Mouse (Mus musculus): ENCODE data around the gene Csnk2b. TPM values are rescaled to one million over a fixed set of nuclear protein-coding genes. Genes with fewer than 3 reads are reported as not detected.
A peak's percentile ranks its signal among the peaks of the same experiment; 100 is the strongest.

Gene Csnk2b
- total RNA-seq (2021), result 100 to 1,000 TPM; 186 to 187 TPM
- long read RNA-seq, experiment 1, transcript Csnk2b-201 (7 exons, 961 nt), result major isoform, 39 of 42 reads
- long read RNA-seq, experiment 1, partial matches to known transcripts, result 0 of 42 reads
- long read RNA-seq, experiment 1, other reads (novel, unspliced or antisense), result 3 of 42 reads
- long read RNA-seq, experiment 2, transcript Csnk2b-201 (7 exons, 961 nt), result major isoform, 34 of 36 reads
- long read RNA-seq, experiment 2, partial matches to known transcripts, result 0 of 36 reads
- long read RNA-seq, experiment 2, other reads (novel, unspliced or antisense), result 1 of 36 reads

DNA sequence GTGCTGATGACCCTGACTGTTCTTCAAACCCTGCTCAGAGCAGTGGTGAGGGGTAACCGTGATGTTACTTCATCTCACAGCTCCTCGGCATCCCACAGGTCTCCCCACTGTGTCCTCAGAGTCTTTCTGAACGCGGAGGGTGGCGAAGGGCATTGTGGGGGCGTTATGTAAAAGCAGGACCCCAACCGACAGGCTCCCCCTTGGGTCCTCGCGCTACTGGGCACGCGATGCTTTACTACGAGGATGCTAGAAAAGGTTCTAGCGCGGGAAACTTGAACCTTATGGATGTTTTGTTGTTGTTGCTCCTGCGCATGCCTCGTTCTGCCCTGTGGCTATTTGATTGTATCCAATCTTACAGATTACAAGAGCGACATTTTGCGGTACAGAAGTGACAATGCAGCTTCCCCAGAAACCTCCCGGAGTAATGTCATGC is at the start of gene Csnk2b:
TSS of gene Csnk2b (minus strand) at position 183 of the 433 bp plus-strand sequence.
- peak within 1 kb of the TSS; percentile 92 for H3K4me3 ChIP-seq
- H3K27ac ChIP-seq, result peak within 1 kb of the TSS; percentile 91
- DNase-seq, result peak; percentile 54
- intact Hi-C loops (cut with DNase I), result no loop called here
- TF ChIP-seq CTCF (IDR thresholded peaks at IDR 0.05), result peak; percentile 40

DNA sequence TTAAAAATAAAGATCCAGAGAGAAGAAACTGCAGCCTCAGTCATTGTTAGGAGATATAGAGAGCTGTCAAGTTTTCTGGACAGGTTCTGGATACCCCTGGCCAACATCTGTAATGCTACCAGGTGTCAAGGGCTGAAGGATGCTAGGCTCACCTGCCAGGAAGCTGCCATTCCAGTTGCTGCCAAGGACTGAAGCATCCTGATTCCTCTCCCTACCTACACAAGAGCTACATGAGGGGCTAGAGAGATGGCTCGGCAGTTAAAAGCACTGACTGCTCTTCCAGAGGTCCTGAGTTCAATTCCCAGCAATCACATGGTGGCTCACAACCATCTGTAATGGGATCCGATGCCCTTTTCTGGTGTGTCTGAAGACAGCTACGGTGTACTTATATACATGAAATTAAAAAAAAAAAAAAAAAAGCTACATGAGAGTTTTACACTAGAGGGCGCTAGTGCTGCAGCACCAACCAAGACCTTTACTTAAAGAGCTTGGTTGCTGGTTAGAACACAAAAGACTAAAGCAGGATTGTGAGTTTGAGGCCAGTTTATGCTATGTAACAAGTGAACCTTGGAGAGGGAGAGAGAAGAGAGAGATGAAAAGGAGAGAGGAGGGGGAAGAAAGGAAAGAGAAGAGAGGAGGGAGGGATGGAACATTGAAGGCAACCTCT is 46.8 kb upstream of the Csnk2b start:
- Histone ChIP-seq H3K4me3 (no peak overlapping the region), H3K27ac (no peak overlapping the region)
- TF ChIP-seq CTCF (IDR thresholded peaks at IDR 0.05), result peak; percentile 78
- DNase-seq, result no peak
- intact Hi-C loops (cut with DNase I), result loop anchor here (2.0 kb wide), 1 partner anchor 64 kb away; the partner anchor contains the start of gene Atp6v1g2

DNA sequence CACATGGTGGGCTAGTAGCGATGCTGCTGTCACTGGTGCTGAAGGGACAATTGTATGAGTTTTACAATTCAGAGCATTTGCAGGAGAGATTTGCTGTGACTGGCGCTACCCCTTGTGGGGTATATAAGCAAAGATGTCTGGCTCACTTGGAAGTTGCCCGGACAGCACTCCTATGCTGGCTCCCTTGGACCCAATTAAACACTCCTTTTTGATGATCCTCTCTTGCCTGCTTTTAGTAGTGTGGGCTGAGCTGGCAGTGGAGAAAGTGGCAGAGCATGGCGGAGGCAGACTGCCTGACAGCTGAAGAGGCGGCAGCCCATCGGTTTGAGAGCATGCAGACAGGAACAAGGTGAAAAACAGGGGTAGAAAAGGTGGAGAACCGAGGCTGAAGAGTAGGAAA is 45.9 kb upstream of the Csnk2b start:
- intact Hi-C loops (cut with DNase I), result loop anchor here (2.0 kb wide), 1 partner anchor 65 kb away; the partner anchor contains the start of gene Atp6v1g2
- DNase-seq, result no peak

DNA sequence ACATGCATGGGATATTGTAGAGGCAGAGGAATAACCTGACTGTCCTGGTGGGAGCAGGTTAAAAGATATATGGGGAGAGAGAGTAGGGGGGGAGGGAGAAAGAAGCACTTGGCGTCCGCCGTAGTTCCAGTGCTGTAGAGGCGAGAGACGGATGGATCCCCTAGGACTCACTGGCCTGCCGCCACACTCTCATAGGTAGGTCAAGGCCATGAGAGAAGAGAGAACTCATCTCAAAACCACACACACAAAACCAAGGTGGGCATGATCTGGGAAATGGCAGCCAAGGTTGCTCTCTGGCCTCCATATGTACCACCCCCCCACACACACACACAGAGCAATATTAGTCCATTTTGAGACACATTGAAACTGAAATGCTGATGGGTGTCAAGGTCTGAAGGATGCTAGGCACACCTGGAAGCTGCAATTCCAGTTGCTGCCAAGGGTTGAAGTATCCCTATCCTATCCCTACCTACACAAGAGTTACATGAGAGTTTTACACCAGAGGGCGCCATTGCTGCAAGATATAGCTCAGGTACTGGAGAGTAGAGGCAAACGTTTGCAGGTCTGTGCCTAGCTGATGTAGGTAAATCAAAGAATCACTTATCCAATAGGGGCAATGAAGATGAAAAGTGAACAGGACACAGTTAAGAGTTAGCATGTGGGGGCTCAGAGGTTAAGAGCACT is 44.6 kb upstream of the Csnk2b start:
- intact Hi-C loops (cut with DNase I), result no loop called here
- Histone ChIP-seq H3K27ac (peak overlapping the region; percentile 100; the same call in 1 of the 2 replicates), H3K4me3 (peak overlapping the region; percentile 98; the same call in 1 of the 2 replicates)
- TF ChIP-seq CTCF (IDR thresholded peaks at IDR 0.05), result peak; percentile 65
- DNase-seq, result no peak

More for the DNA sequence above, 45.9 kb upstream of the Csnk2b start:
- no peak for TF ChIP-seq CTCF (IDR thresholded peaks at IDR 0.05)
- H3K27ac ChIP-seq, result no peak overlapping the region
- H3K4me3 ChIP-seq, result no peak overlapping the region

DNA sequence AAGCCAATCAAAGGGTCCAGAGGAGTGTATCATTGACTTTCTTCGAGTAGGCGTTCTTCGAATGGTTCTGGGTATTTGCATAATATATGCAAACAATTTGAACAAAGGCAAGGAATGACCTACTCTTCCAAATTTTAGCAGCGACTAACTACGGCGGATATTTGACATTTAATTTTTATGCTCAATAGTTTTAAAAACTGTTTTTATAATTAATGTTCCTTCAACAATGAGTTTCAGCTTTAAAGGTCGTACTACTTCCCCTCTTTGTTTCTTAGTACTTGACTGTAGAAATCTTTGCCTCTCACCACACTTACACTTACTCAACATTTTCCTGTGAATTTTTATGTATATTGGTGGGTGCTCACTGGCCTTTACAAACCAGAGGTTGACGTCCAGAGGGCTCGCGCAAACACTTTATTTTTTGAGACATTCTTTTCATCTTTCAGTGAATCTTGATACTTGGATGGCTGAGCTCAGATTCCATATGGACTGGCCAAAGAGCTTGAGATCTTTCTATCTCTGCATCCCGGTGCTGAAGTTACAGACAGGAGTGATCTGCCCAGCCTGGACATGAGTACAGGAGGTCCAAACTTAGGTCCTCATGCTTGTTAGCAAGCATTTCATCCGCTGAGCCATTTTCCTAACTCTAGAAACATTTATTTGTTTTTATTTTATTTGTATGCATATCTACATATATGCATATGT is 43.8 kb upstream of the Csnk2b start:
- Histone ChIP-seq H3K27ac (peak overlapping the region; percentile 100), H3K4me3 (peak overlapping the region; percentile 98)
- DNase-seq, result no peak
- no peak for TF ChIP-seq CTCF (IDR thresholded peaks at IDR 0.05)
- intact Hi-C loops (cut with DNase I), result no loop called here

DNA sequence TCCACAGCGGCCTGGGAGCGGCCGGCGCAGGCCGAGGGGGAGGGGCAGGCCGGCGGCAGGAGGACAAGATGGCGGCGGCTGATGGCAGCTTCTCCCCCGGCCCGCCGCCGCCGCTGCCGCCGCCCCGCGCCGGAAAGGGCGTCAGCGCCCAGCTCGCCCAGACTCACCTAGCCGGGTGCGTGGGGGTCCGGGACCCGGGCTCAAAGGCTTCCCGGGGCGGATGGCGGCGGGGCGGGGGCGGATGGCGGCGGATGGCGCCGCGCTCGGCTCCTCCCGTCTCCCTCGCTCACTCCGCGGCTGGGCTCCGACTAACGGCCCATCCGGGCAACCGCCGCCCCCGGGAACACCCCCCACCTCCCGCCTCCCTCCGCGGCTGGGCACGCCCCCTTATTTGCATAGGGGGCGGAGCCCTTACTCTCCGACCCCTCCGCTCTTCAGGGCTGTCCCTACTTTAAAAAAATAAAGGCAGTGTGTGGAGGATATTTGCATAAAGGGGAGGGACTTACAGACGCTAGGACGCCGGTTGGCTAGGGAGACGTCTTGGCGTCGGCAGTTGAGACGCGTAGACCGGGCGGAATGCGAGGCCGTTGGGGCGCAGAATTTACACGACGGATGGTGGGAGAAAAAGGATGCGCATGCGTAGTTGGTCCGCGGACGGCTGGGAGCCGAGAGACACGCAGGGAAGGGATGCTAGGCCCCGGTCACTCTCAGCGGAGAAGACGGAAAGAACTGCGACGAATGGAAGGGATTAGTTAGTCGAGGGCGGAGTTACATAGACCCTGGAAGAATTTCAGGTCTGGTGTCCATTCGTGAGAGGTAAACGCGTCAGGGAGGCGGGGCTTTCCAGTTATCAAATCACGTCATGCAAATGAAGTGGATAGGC is 43.0 kb upstream of the Csnk2b start, which contains the start of gene Prrc2a:
TSS of gene Prrc2a (minus strand) at position 330 of the 883 bp plus-strand sequence.
- no peak for TF ChIP-seq CTCF (IDR thresholded peaks at IDR 0.05)
- intact Hi-C loops (cut with DNase I), result no loop called here
- H3K4me3 ChIP-seq, result peak within 1 kb of the TSS; percentile 98
- H3K27ac ChIP-seq, result peak within 1 kb of the TSS; percentile 100
- DNase-seq, result peak; percentile 99

DNA sequence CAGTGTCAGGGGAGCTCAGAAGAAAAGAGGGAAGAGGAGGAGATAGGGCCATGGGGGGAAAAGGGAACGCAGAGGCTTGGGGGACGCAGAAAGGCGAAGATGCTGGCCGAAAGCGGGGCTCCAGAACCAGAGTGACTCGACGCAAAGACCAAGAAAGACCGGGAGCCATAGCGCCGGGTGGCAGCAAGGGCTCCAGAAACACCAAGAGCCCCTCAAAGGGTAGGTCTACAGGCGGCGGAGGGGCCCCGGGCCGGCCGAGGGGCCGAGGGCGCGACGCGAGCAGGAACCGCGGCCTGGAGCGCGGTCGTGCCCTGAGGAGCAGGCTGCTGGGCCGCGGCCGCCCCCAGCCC is 42.3 kb upstream of the Csnk2b start:
- TF ChIP-seq CTCF (IDR thresholded peaks at IDR 0.05), result no peak
- peak overlapping the region; percentile 100 for H3K27ac ChIP-seq
- intact Hi-C loops (cut with DNase I), result no loop called here
- no peak for DNase-seq
- H3K4me3 ChIP-seq, result peak overlapping the region; percentile 98

DNA sequence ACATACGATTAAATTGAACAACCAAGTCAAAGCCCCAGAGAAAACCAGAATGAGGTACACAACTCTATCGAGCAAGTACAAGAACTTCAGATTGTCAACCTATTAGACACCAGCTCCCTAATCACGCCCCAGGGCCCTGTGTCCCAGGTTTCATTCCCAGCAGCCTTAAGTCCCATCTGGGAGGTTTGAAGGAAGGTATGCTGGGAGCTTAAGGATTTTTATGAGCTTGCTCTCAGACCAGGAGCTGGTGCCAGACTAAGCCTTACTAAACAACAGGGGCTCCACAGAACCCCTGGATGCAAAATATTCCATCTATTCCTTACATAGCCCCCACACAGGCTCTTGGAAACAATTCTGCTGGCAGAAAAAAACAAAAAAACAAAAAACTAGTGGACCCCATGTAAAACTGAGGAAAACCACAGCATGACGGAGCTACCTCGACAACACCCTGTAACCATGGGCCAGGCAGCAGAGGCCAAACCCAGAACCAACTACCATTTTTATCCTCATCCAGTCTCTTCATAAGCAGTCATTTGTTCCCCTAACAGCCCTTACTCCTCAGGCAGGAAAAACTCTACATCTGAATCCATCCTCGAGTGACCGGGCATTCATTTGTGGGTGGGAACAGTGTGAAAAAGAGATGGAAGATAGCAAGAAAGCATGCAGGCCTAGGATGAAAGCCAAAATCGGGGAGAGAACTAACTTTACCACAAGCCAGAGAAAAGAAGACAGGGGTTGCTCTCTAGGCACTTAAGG is 41.7 kb upstream of the Csnk2b start:
- Histone ChIP-seq H3K4me3 (peak overlapping the region; percentile 98), H3K27ac (peak overlapping the region; percentile 100)
- no peak for DNase-seq
- intact Hi-C loops (cut with DNase I), result loop anchor here (1.0 kb wide), 1 partner anchor 26 kb away; no protein-coding TSS in a partner anchor
- TF ChIP-seq CTCF (IDR thresholded peaks at IDR 0.05), result no peak

DNA sequence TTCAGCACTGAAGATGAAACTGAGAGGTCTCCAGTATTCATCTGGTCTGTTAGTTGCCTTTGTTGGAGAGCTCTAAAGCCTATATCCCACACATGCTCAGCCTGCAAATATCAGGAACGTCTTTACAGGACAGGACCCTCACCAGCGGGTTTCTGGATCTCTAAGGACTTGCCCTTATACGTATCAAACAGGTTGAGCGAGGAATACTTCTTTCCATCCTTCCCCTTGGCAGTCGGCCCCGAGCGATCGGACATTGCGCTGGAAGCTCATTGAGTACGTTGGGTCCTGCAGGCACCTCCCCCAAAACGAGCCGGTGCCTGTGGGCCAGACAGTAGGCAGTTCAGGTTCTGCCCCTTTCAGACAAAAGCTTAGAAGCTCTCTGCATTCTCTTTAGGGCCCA is 40.9 kb upstream of the Csnk2b start:
- DNase-seq, result peak; percentile 52
- no peak for TF ChIP-seq CTCF (IDR thresholded peaks at IDR 0.05)
- peak overlapping the region; percentile 100 for H3K27ac ChIP-seq
- intact Hi-C loops (cut with DNase I), result loop anchor here (1.0 kb wide), 1 partner anchor 25 kb away; no protein-coding TSS in a partner anchor
- H3K4me3 ChIP-seq, result peak overlapping the region; percentile 98

DNA sequence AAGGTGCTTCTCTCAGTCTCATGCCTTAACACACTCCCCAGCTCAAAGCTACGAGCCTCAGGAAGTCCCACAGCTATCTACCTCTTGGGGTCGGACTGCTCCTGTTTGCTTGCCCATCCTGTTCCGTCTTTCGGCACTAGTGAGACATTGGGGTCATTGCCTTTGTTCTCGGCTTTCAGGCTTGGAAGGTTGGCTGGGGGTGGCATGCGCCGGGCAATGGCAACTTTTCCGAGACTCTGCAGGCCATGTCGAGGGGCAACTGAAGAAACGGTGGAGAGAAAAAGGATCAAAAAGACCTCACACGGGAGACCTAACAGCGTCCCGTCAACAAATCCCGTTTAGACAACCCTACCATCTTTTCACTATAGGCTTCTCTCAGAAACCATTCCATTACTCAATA is 40.3 kb upstream of the Csnk2b start:
- no peak for TF ChIP-seq CTCF (IDR thresholded peaks at IDR 0.05)
- H3K27ac ChIP-seq, result no peak overlapping the region
- no peak for DNase-seq
- peak overlapping the region; percentile 98 for H3K4me3 ChIP-seq
- intact Hi-C loops (cut with DNase I), result no loop called here

DNA sequence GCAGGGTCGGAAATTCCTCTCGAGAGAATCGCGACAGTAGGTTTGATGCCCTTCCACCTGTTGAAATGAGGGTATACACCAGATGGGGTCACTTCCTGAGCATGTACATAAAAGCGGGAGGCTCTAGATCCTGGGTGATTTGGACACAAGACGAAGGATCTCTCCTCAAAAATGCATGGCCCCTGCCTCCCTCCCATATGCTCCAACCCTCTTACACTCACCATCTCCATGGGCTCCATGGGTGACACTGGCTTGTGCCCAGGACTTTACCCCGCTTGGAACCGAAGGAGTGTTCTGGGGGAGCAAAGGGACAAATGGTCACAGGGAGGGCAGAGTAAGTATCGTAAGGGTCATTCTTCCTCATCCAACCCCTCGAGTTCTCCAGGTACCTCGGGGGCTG is 39.6 kb upstream of the Csnk2b start:
- DNase-seq, result no peak
- Histone ChIP-seq H3K27ac (no peak overlapping the region), H3K4me3 (no peak overlapping the region)
- no peak for TF ChIP-seq CTCF (IDR thresholded peaks at IDR 0.05)
- intact Hi-C loops (cut with DNase I), result no loop called here

Measured in gastrocnemius, adult 2 months (tissue).